ENCODE assay signal across 8 mouse cellular contexts in genomic region chr4:44564602-44565001, GRCm38 (mm10).
DNase-seq lines count a peak whose midpoint lies in the region; ATAC-seq and TF ChIP-seq lines count a peak whose summit lies in the region.

No protein-coding gene starts in this region.

- TF ChIP-seq CTCF in cerebellum, adult 2 months (IDR thresholded peaks at IDR 0.05; ENCODE audit: borderline replicate concordance, insufficient read depth, low read depth, low read length) = peak; percentile 75

- DNase-seq in hindbrain, embryonic 10.5 days (ENCODE audit: low spot score) = peak; percentile 79
- DNase-seq in cerebellum, adult 2 months = peak; percentile 63 to 80
- peak; percentile 69 to 72 for DNase-seq in frontal cortex, postnatal 25 days (ENCODE audit: low spot score in 2 of 2)
- peak; percentile 17 to 68 for DNase-seq in kidney, adult 8-10 months
- DNase-seq in limb, embryonic 10.5 days (ENCODE audit: low spot score) = peak; percentile 90

- no peak overlapping the region for H3K4me3 ChIP-seq in hindbrain, embryonic 10.5 days
- H3K4me3 ChIP-seq in hindbrain, embryonic 13.5 days = no peak overlapping the region
- H3K4me3 ChIP-seq in cerebellum, adult 2 months (replicated peaks; ENCODE audit: insufficient read depth, low read depth, low read length) = no peak overlapping the region
- no peak overlapping the region for H3K4me3 ChIP-seq in limb, embryonic 10.5 days
- H3K4me3 ChIP-seq in myocyte = no peak overlapping the region
- no peak overlapping the region for H3K4me3 ChIP-seq in stomach, embryonic 14.5 days (ENCODE audit: low read depth, low read length)

- H3K79me2 ChIP-seq in myocyte (ENCODE audit: control insufficient read depth, insufficient read depth) = no peaks in the 10 kb centered on the region

- 8% methylated on average over 10 of the region's 10 CpGs for WGBS in hindbrain, embryonic 10.5 days
- WGBS in hindbrain, embryonic 13.5 days = 7% methylated on average over 10 of the region's 10 CpGs
- WGBS in cerebellum, adult 2 months = 5% methylated on average over 10 of the region's 10 CpGs
- 8% methylated on average over 10 of the region's 10 CpGs for WGBS in limb, embryonic 10.5 days
- 8% methylated on average over 10 of the region's 10 CpGs for WGBS in stomach, embryonic 14.5 days

- no peak overlapping the region for H3K4me2 ChIP-seq in hindbrain, embryonic 13.5 days
- no peak overlapping the region for H3K4me2 ChIP-seq in myocyte (ENCODE audit: low read depth)
- H3K4me2 ChIP-seq in stomach, embryonic 14.5 days (replicated peaks; ENCODE audit: low read depth, low read length) = no peak overlapping the region

- no peak overlapping the region for H3K9ac ChIP-seq in hindbrain, embryonic 13.5 days
- H3K9ac ChIP-seq in stomach, embryonic 14.5 days (replicated peaks; ENCODE audit: low read depth, low read length) = no peak overlapping the region

- no peak overlapping the region for H3ac ChIP-seq in myocyte (ENCODE audit: control insufficient read depth, insufficient read length)

- H3K27me3 ChIP-seq in hindbrain, embryonic 10.5 days (ENCODE audit: insufficient read depth, poor library complexity, severe bottlenecking) = peaks cover 59% of the 10 kb centered on the region
- peaks cover 66% of the 10 kb centered on the region for H3K27me3 ChIP-seq in hindbrain, embryonic 13.5 days
- H3K27me3 ChIP-seq in cerebellum, adult 2 months (ENCODE audit: control insufficient read depth, insufficient read depth, low read length) = no peaks in the 10 kb centered on the region
- peaks cover 75% of the 10 kb centered on the region for H3K27me3 ChIP-seq in limb, embryonic 10.5 days (ENCODE audit: low read depth, poor library complexity, severe bottlenecking)
- H3K27me3 ChIP-seq in myocyte (ENCODE audit: control insufficient read depth, insufficient read depth, insufficient read length) = peaks cover 47% of the 10 kb centered on the region
- peaks cover 5% of the 10 kb centered on the region; the same call in 1 of the 2 replicates for H3K27me3 ChIP-seq in stomach, embryonic 14.5 days (ENCODE audit: control insufficient read depth, insufficient read depth, low read length)

- no peak overlapping the region for H3K27ac ChIP-seq in hindbrain, embryonic 10.5 days
- no peak overlapping the region for H3K27ac ChIP-seq in hindbrain, embryonic 13.5 days
- no peak overlapping the region for H3K27ac ChIP-seq in cerebellum, adult 2 months (ENCODE audit: insufficient read depth, low read length)
- H3K27ac ChIP-seq in limb, embryonic 10.5 days = no peak overlapping the region
- H3K27ac ChIP-seq in stomach, embryonic 14.5 days (ENCODE audit: low read length) = no peak overlapping the region

- H3K36me3 ChIP-seq in hindbrain, embryonic 10.5 days = 0 out of 2 replicates have a peak, but pooled peaks cover 13% of the 10 kb centered on the region
- H3K36me3 ChIP-seq in hindbrain, embryonic 13.5 days = no peaks in the 10 kb centered on the region
- H3K36me3 ChIP-seq in limb, embryonic 10.5 days = no peaks in the 10 kb centered on the region
- no peaks in the 10 kb centered on the region for H3K36me3 ChIP-seq in myocyte (ENCODE audit: control insufficient read depth, insufficient read depth)
- H3K36me3 ChIP-seq in stomach, embryonic 14.5 days (ENCODE audit: control insufficient read depth, insufficient read depth, low read length) = no peaks in the 10 kb centered on the region

- H3K4me1 ChIP-seq in hindbrain, embryonic 10.5 days (replicated peaks) = peaks cover 38% of the 10 kb centered on the region
- peaks cover 18% of the 10 kb centered on the region for H3K4me1 ChIP-seq in hindbrain, embryonic 13.5 days (replicated peaks)
- peaks cover 10% of the 10 kb centered on the region for H3K4me1 ChIP-seq in cerebellum, adult 2 months (ENCODE audit: control insufficient read depth, insufficient read depth, low read length)
- peaks cover 25% of the 10 kb centered on the region for H3K4me1 ChIP-seq in limb, embryonic 10.5 days
- no peaks in the 10 kb centered on the region for H3K4me1 ChIP-seq in stomach, embryonic 14.5 days (ENCODE audit: control insufficient read depth, insufficient read depth, low read length)

- H3K9me3 ChIP-seq in hindbrain, embryonic 10.5 days = no peaks in the 10 kb centered on the region
- H3K9me3 ChIP-seq in hindbrain, embryonic 13.5 days = no peaks in the 10 kb centered on the region
- H3K9me3 ChIP-seq in limb, embryonic 10.5 days (replicated peaks) = no peaks in the 10 kb centered on the region
- H3K9me3 ChIP-seq in stomach, embryonic 14.5 days (ENCODE audit: control insufficient read depth, low read depth, low read length) = no peaks in the 10 kb centered on the region

- TF ChIP-seq POLR2A in cerebellum, adult 2 months (IDR thresholded peaks at IDR 0.05; ENCODE audit: borderline replicate concordance, insufficient read depth, low read length) = no peak
- TF ChIP-seq POLR2A in myocyte (IDR thresholded peaks at IDR 0.05; ENCODE audit: insufficient read length, low read depth) = no peak

- ATAC-seq in hindbrain, embryonic 13.5 days (ENCODE audit: low FRiP score) = no peak
- 0 out of 2 replicates have a peak, but pooled peaks have one; percentile 33 for ATAC-seq in stomach, embryonic 14.5 days (ENCODE audit: insufficient number of reproducible peaks, insufficient read depth, low FRiP score, low read depth)

TF ChIP-seq in myocyte, 11 proteins besides CTCF, POLR2A, EP300 and RAD21:
- no peak for TF ChIP-seq TCF3 (IDR thresholded peaks at IDR 0.05; ENCODE audit: insufficient read length, low read depth)
- peak in 2 of 3 experiments; percentile 20 to 58 for TF ChIP-seq MYOD1 (IDR thresholded peaks at IDR 0.05; ENCODE audit: control insufficient read depth in 1 of 3, insufficient read length in 2 of 3, low read depth in 2 of 3)
- peak in 1 of 3 experiments; percentile 38 for TF ChIP-seq MYOG (IDR thresholded peaks at IDR 0.05; ENCODE audit: control insufficient read depth in 1 of 3, insufficient read depth in 1 of 3, insufficient read length in 2 of 3, low read depth in 2 of 3)
